Mouse (Mus musculus) kidney, postnatal 0 days (tissue): ENCODE data around the gene Rad23a. TPM values are rescaled to one million over a fixed set of nuclear protein-coding genes. Genes with fewer than 3 reads are reported as not detected.

Experiments used
- ATAC-seq: fragments of 200-750 bp; cut with Nextera tagmentation; replicated peaks from 2 replicates; pipeline ENCODE4 v1.8.0; 2017; ENCODE audit warnings: low read depth, moderate number of reproducible peaks, moderate TSS enrichment, moderate library complexity; ENCODE audit not compliant: low FRiP score
- DNase-seq: peaks from one replicate; pipeline ENCODE4 v3.0.0-alpha.2; 2016; ENCODE audit warnings: low spot score
- H3K27ac ChIP-seq: fragments of 300-500 bp; sonication (generic); 2 replicates; pipeline ENCODE4 v1.5.1; 2014; ENCODE audit warnings: mild to moderate bottlenecking
- H3K27me3 ChIP-seq: fragments of 300-500 bp; sonication (generic); 2 replicates; pipeline ENCODE4 v1.6.1; 2014; ENCODE audit warnings: low read length, mixed read lengths; ENCODE audit not compliant: insufficient read depth
- H3K36me3 ChIP-seq: fragments of 300-500 bp; sonication (generic); 2 replicates; pipeline ENCODE4 v1.6.1; 2014; ENCODE audit warnings: low read length, mixed read lengths; ENCODE audit not compliant: insufficient read depth
- H3K4me1 ChIP-seq: fragments of 300-500 bp; sonication (generic); replicated peaks from 2 replicates; pipeline ENCODE4 v1.6.1; 2014; ENCODE audit warnings: antibody characterized with exemption, low read length, mixed read lengths; ENCODE audit not compliant: insufficient read depth
- H3K4me2 ChIP-seq: fragments of 300-500 bp; sonication (generic); 2 replicates; pipeline ENCODE4 v1.6.1; 2014; ENCODE audit warnings: mild to moderate bottlenecking, low read length, moderate library complexity, mixed read lengths
- H3K4me3 ChIP-seq: fragments of 300-500 bp; sonication (generic); replicated peaks from 2 replicates; pipeline ENCODE4 v1.5.1; 2014; ENCODE audit warnings: low read depth, low read length
- H3K9ac ChIP-seq: fragments of 300-500 bp; sonication (generic); 2 replicates; pipeline ENCODE4 v1.6.1; 2014; ENCODE audit warnings: low read depth, low read length
- H3K9me3 ChIP-seq: fragments of 300-500 bp; sonication (generic); replicated peaks from 2 replicates; pipeline ENCODE4 v1.6.1; 2016; ENCODE audit warnings: low read length, inconsistent platforms, mixed read lengths
- CTCF ChIP-seq: IDR thresholded peaks from 2 replicates; pipeline ENCODE4 v1.5.1; 2016; ENCODE audit warnings: antibody characterized with exemption, low read depth, mild to moderate bottlenecking, moderate library complexity
- WGBS: fragments of 180-500 bp; shearing (Covaris S2); extraction: QIAGEN DNeasy Blood & Tissue Kit; methylation state at CpG from one replicate; pipeline ENCODE4 v1.1.7; 2014; 5-methylcytosine and 5-hydroxymethylcytosine counted together
- polyA plus RNA-seq: library from polyadenylated mRNA; unstranded; fragments of >200 nt; fragmentation: Nextera tagmentation; extraction: Ambion mirVana; gene quantifications from 2 replicates; pipeline ENCODE4 v1.2.1, GENCODE M21; 2015

The Rad23a gene
- polyA plus RNA-seq, 1 experiment from 2014 or later: 98.9 TPM

- ATAC-seq: no peak
- H3K27ac ChIP-seq: 0 out of 2 replicates have a peak overlapping the region, but pooled peaks have one; percentile 21
- 72% methylated on average over 1 of the region's 1 CpGs for WGBS
Observed at GRCm38 (mm10) chr8:84841514-84841913, 1.0 kb upstream of the Rad23a start.

GRCm38 (mm10) chr8:84839875-84840247 is 604 bp downstream of the Rad23a start:
- DNase-seq (no peak), ATAC-seq (no peak)
- Histone ChIP-seq H3K36me3 (peaks cover 65% of the 10 kb centered on the region), H3K9me3 (no peaks in the 10 kb centered on the region), H3K27me3 (no peaks in the 10 kb centered on the region), H3K27ac (peak overlapping the region; percentile 92), H3K9ac (peak overlapping the region; percentile 87), H3K4me2 (peak overlapping the region; percentile 87), H3K4me1 (no peaks in the 10 kb centered on the region; the same call in 1 of the 2 replicates), H3K4me3 (peak overlapping the region; percentile 88)
- under 1% methylated on average over 7 of the region's 7 CpGs for WGBS
- TF ChIP-seq CTCF: no peak

More at GRCm38 (mm10) chr8:84841514-84841913, 1.0 kb upstream of the Rad23a start:
- no peak overlapping the region for H3K4me3 ChIP-seq
- no peaks in the 10 kb centered on the region for H3K27me3 ChIP-seq
- DNase-seq: no peak
- H3K36me3 ChIP-seq: peaks cover 53% of the 10 kb centered on the region
- TF ChIP-seq CTCF: no peak
- no peak overlapping the region for H3K9ac ChIP-seq
- no peak overlapping the region for H3K4me2 ChIP-seq
- peaks cover 5% of the 10 kb centered on the region for H3K4me1 ChIP-seq
- no peaks in the 10 kb centered on the region for H3K9me3 ChIP-seq

GRCm38 (mm10) chr8:84839411-84839810 is 1.1 kb downstream of the Rad23a start:
- Histone ChIP-seq H3K9me3 (no peaks in the 10 kb centered on the region), H3K4me3 (peak overlapping the region; percentile 88), H3K9ac (peak overlapping the region; percentile 87; the same call in 1 of the 2 replicates), H3K4me2 (peak overlapping the region; percentile 87), H3K27ac (no peak overlapping the region), H3K4me1 (no peaks in the 10 kb centered on the region; the same call in 1 of the 2 replicates), H3K36me3 (peaks cover 65% of the 10 kb centered on the region), H3K27me3 (no peaks in the 10 kb centered on the region)
- TF ChIP-seq CTCF: no peak
- WGBS: 82% methylated on average over 2 of the region's 2 CpGs
- no peak for ATAC-seq
- DNase-seq: no peak

GRCm38 (mm10) chr8:84838513-84838912 is 2.0 kb downstream of the Rad23a start:
- Histone ChIP-seq H3K9ac (no peak overlapping the region), H3K27me3 (no peaks in the 10 kb centered on the region), H3K36me3 (peaks cover 64% of the 10 kb centered on the region), H3K4me3 (no peak overlapping the region), H3K4me2 (no peak overlapping the region), H3K4me1 (no peaks in the 10 kb centered on the region; the same call in 1 of the 2 replicates), H3K9me3 (no peaks in the 10 kb centered on the region), H3K27ac (no peak overlapping the region)
- no peak for TF ChIP-seq CTCF
- ATAC-seq (no peak), DNase-seq (no peak)
- WGBS: 82% methylated on average over 5 of the region's 5 CpGs

- no peak overlapping the region for H3K27ac ChIP-seq
- ATAC-seq (no peak), DNase-seq (no peak)
- no peak overlapping the region for H3K4me3 ChIP-seq
- WGBS: 64% methylated on average over 15 of the region's 15 CpGs
- peaks cover 59% of the 10 kb centered on the region for H3K36me3 ChIP-seq
- no peak overlapping the region for H3K9ac ChIP-seq
- no peak overlapping the region for H3K4me2 ChIP-seq
- no peaks in the 10 kb centered on the region for H3K27me3 ChIP-seq
- no peaks in the 10 kb centered on the region; the same call in 1 of the 2 replicates for H3K4me1 ChIP-seq
- no peak for TF ChIP-seq CTCF
- H3K9me3 ChIP-seq: no peaks in the 10 kb centered on the region
Observed at GRCm38 (mm10) chr8:84837912-84838470, 2.5 kb downstream of the Rad23a start.

- Histone ChIP-seq H3K4me1 (no peaks in the 10 kb centered on the region; the same call in 1 of the 2 replicates), H3K9ac (no peak overlapping the region), H3K4me3 (no peak overlapping the region), H3K4me2 (no peak overlapping the region), H3K27me3 (no peaks in the 10 kb centered on the region), H3K27ac (no peak overlapping the region), H3K36me3 (peaks cover 52% of the 10 kb centered on the region), H3K9me3 (no peaks in the 10 kb centered on the region)
- ATAC-seq (no peak; the same call in 1 of the 2 replicates), DNase-seq (peak; percentile 73)
- no peak for TF ChIP-seq CTCF
- WGBS: 31% methylated on average over 8 of the region's 8 CpGs
Observed at GRCm38 (mm10) chr8:84837149-84837911, 3.1 kb downstream of the Rad23a start.
